Mouse (Mus musculus) hindbrain, embryonic 14.5 days (tissue): ENCODE data around the gene Ncl. TPM values are rescaled to one million over a fixed set of nuclear protein-coding genes. Genes with fewer than 3 reads are reported as not detected.

Experiments
- ATAC-seq: fragments of 200-750 bp; cut with Nextera tagmentation; 2 replicates; pipeline ENCODE4 v1.8.0; 2017; ENCODE audit warnings: moderate number of reproducible peaks, mild to moderate bottlenecking, moderate TSS enrichment, moderate library complexity; ENCODE audit not compliant: low FRiP score
- DNase-seq: peaks from one replicate; pipeline ENCODE4 v3.0.0-alpha.2; 2015; ENCODE audit warnings: low spot score
- H3K27ac ChIP-seq: fragments of 300-500 bp; sonication (generic); 2 replicates; pipeline ENCODE4 v1.5.1; 2014; ENCODE audit warnings: mild to moderate bottlenecking, moderate library complexity
- H3K27me3 ChIP-seq: fragments of 300-500 bp; sonication (generic); 2 replicates; pipeline ENCODE4 v1.6.1; 2014; ENCODE audit warnings: mild to moderate bottlenecking, low read length, mixed read lengths; ENCODE audit not compliant: control insufficient read depth, insufficient read depth
- H3K36me3 ChIP-seq: fragments of 300-500 bp; sonication (generic); replicated peaks from 2 replicates; pipeline ENCODE4 v1.6.1; 2014; ENCODE audit not compliant: control insufficient read depth, insufficient read depth
- H3K4me1 ChIP-seq: fragments of 300-500 bp; sonication (generic); replicated peaks from 2 replicates; pipeline ENCODE4 v1.6.1; 2014; ENCODE audit warnings: antibody characterized with exemption, low read length, mixed read lengths; ENCODE audit not compliant: control insufficient read depth, insufficient read depth
- H3K4me2 ChIP-seq: fragments of 300-500 bp; sonication (generic); replicated peaks from 2 replicates; pipeline ENCODE4 v1.6.1; 2014; ENCODE audit warnings: mild to moderate bottlenecking, moderate library complexity
- H3K4me3 ChIP-seq: fragments of 300-500 bp; sonication (generic); replicated peaks from 2 replicates; pipeline ENCODE4 v1.5.1; 2014; ENCODE audit warnings: mild to moderate bottlenecking, low read length
- H3K9ac ChIP-seq: fragments of 300-500 bp; sonication (generic); 2 replicates; pipeline ENCODE4 v1.6.1; 2014
- H3K9me3 ChIP-seq: fragments of 300-500 bp; sonication (generic); 2 replicates; pipeline ENCODE4 v1.6.1; 2016; ENCODE audit warnings: low read length; ENCODE audit not compliant: control insufficient read depth
- WGBS: fragments of 180-500 bp; shearing (Covaris S2); extraction: QIAGEN DNeasy Blood & Tissue Kit; methylation state at CpG from one replicate; pipeline ENCODE4 v1.1.7; 2014; 5-methylcytosine and 5-hydroxymethylcytosine counted together
- polyA plus RNA-seq: library from polyadenylated mRNA; unstranded; fragments of >200 nt; fragmentation: Nextera tagmentation; extraction: Ambion mirVana; gene quantifications from 2 replicates; pipeline ENCODE4 v1.2.1, GENCODE M21; 2014

Ncl gene
- polyA plus RNA-seq, 1 experiment from 2014 or later, result 144 TPM

DNA sequence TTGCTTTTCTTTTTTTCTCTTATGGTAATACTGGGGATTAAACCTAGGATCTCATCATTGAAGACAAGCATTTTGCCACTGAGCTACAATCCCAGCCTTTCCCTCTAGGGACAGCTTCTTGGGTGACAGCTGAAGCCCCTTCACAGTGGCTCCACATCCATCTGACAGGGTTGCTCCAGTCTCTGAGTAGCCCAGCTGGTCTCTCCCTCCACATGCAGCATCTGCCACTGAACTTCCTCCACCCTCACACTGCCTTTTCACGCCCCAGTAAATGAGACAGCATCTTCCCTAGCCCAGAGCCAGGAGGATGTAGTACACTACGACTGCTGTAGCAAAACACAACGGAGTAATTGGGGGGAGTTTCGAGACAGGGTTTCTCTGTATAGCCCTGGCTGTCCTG, 8.9 kb upstream of the Ncl start:
- ATAC-seq (no peak), DNase-seq (no peak)
- no peak overlapping the region for H3K27ac ChIP-seq
- H3K9ac ChIP-seq, result no peak overlapping the region
- no peaks in the 10 kb centered on the region for H3K27me3 ChIP-seq
- 0 out of 2 replicates have a peak, but pooled peaks cover 4% of the 10 kb centered on the region for H3K9me3 ChIP-seq
- H3K4me1 ChIP-seq, result no peaks in the 10 kb centered on the region
- 83% methylated on average over 4 of the region's 4 CpGs for WGBS
- H3K36me3 ChIP-seq, result no peaks in the 10 kb centered on the region
- H3K4me2 ChIP-seq, result no peak overlapping the region
- H3K4me3 ChIP-seq, result no peak overlapping the region

DNA sequence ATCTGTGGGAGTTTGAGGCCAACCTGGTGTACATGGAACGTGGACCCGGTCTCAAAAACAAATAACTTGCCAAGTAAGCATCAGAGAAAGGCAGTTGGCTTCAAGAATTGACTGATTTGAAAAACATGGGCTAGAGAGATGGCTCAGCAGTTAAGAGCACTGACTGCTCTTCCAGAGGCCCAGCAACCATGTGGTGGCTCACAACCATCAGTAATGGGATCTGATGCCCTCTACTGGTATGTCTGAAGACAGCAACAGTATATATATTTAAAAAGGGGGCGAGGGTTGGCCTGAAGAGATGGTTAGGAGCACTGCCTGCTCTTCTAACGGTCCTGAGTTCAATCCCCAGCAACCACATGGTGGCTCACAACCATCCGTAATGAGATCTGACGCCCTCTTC, 4.5 kb upstream of the Ncl start:
- WGBS, result 11% methylated on average over 6 of the region's 6 CpGs
- Histone ChIP-seq H3K4me2 (no peak overlapping the region), H3K4me3 (no peak overlapping the region), H3K4me1 (peaks cover 12% of the 10 kb centered on the region), H3K36me3 (no peaks in the 10 kb centered on the region), H3K27ac (no peak overlapping the region), H3K9ac (no peak overlapping the region), H3K9me3 (no peaks in the 10 kb centered on the region), H3K27me3 (no peaks in the 10 kb centered on the region)
- no peak for DNase-seq
- ATAC-seq, result no peak

DNA sequence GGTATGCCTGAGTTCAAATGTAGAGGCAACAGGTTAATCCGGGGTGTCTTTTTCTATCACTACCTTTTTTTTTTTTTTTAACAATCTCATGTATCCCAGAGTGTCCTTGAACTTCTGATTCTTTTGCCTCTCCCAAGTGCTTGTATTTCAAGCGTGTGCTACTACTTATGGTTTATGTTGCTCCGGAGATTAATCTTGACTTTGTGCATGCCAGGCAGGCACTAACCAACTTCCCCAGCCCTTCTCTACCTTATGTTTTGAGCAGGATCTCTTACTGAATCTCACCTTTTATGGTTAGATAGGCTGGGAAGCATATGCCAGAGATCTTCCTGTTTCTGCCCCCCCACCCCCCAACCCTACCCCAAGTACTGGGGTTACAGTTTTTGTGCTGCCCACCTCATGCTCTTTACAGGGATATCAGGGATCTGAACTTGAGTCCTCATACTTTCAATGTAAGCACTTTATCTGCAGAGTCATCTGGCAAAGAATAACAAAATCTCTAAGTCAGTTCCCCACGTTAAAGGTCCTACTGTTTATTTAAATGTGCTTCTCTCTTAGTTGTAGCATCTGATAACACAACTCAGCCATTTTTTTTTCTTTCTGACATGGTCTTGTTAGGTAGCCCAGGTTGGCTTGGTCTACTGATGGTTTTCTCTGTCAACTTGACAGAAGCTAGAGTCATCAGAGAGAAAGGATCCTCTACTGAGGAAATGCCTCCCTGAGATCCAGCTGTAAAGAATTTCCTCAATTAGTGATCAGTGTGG, 2.8 kb upstream of the Ncl start:
- no peak overlapping the region for H3K9ac ChIP-seq
- no peak for DNase-seq
- 94% methylated on average over 4 of the region's 4 CpGs for WGBS
- H3K4me1 ChIP-seq, result peaks cover 22% of the 10 kb centered on the region
- peaks cover 6% of the 10 kb centered on the region for H3K36me3 ChIP-seq
- H3K27me3 ChIP-seq, result no peaks in the 10 kb centered on the region
- no peak overlapping the region for H3K27ac ChIP-seq
- H3K4me3 ChIP-seq, result no peak overlapping the region
- no peak for ATAC-seq
- no peaks in the 10 kb centered on the region for H3K9me3 ChIP-seq
- no peak overlapping the region for H3K4me2 ChIP-seq

DNA sequence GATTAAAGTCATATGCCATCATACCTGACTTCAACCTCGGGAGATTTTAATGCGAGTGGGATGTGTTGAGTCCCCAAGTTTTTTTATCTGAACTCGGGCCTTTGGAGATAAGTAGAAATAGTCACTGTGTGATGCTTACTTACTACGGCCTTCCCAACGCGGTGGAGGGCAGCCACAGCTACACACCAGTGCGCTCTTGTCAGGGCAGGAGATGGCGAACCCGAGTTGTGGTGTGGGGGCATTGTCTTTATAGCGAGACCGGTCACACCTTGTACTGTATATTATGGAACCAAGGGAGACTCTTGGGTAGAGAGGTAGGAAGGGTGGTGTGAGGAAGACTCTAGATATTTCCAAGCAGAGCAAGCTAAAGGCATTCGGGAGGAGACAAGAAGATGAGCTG, 1.2 kb upstream of the Ncl start:
- H3K27me3 ChIP-seq, result no peaks in the 10 kb centered on the region
- H3K27ac ChIP-seq, result no peak overlapping the region
- H3K4me3 ChIP-seq, result peak overlapping the region; percentile 87
- no peak for ATAC-seq
- WGBS, result 16% methylated on average over 12 of the region's 12 CpGs
- H3K4me1 ChIP-seq, result peaks cover 22% of the 10 kb centered on the region
- peaks cover 22% of the 10 kb centered on the region for H3K36me3 ChIP-seq
- peak overlapping the region; percentile 89 for H3K9ac ChIP-seq
- no peaks in the 10 kb centered on the region for H3K9me3 ChIP-seq
- no peak for DNase-seq
- H3K4me2 ChIP-seq, result peak overlapping the region; percentile 80

DNA sequence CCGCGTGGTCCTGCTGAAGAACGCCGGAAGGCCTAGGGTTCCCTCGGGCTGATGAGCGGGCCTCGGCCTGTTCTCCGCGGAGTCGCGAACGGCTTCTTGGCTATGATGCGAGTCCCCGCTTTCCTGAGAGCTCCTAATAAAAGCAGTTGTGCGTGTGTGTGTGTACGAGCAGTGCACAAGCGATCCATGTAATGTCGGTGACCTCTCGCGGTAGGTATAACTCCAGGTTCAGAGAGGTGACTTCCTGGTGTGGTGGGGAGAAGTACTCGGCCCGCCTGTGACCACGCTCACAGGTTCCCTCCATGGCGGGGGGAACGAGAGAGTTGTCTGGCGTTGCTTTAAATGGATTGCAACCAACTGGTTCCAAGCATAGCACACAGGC, 589 bp upstream of the Ncl start:
- peak overlapping the region; percentile 39; the same call in 1 of the 2 replicates for H3K27ac ChIP-seq
- DNase-seq (no peak), ATAC-seq (no peak)
- WGBS, result under 1% methylated on average over 26 of the region's 26 CpGs
- peak overlapping the region; percentile 87 for H3K4me3 ChIP-seq
- peak overlapping the region; percentile 89 for H3K9ac ChIP-seq
- peaks cover 22% of the 10 kb centered on the region for H3K4me1 ChIP-seq
- no peaks in the 10 kb centered on the region for H3K27me3 ChIP-seq
- H3K9me3 ChIP-seq, result no peaks in the 10 kb centered on the region
- H3K36me3 ChIP-seq, result peaks cover 28% of the 10 kb centered on the region
- peak overlapping the region; percentile 80 for H3K4me2 ChIP-seq

DNA sequence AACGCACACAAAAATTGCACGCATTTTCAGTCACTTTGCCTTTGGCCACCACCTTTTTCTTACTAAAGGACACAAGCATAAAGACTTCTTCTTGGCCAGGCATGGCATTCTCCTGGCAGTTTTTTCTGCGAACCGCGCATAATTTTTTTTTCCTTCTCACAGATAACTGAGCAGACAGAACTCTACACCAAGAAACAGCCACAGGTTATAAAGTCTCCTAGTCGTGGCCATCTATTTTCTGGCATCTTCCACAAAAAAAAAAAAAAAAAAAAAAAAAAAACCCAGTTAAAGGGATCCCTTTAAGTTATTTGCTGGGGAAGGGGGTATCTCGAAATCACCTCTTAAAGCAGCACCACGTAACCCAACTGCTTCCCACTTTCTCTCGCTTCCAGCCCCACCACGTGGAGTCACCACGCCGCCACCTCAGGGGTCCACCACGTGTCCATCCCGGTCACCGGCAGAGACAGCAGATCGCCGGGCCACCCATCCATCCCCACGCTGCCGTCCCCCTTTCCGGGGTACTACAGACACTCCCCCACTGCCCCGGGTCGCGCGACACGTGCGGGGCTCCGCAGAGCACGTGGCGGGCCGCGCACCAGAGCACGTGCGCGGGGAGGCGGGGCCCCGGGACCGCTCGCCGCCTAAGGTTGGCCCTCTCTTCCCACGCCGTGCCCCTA, 833 bp downstream of the Ncl start:
- Histone ChIP-seq H3K4me1 (peaks cover 22% of the 10 kb centered on the region), H3K36me3 (peaks cover 42% of the 10 kb centered on the region), H3K27ac (peak overlapping the region; percentile 98), H3K27me3 (no peaks in the 10 kb centered on the region), H3K4me3 (peak overlapping the region; percentile 87), H3K4me2 (peak overlapping the region; percentile 81), H3K9me3 (no peaks in the 10 kb centered on the region), H3K9ac (peak overlapping the region; percentile 89)
- DNase-seq (no peak), ATAC-seq (peak; percentile 61)
- under 1% methylated on average over 41 of the region's 41 CpGs for WGBS

DNA sequence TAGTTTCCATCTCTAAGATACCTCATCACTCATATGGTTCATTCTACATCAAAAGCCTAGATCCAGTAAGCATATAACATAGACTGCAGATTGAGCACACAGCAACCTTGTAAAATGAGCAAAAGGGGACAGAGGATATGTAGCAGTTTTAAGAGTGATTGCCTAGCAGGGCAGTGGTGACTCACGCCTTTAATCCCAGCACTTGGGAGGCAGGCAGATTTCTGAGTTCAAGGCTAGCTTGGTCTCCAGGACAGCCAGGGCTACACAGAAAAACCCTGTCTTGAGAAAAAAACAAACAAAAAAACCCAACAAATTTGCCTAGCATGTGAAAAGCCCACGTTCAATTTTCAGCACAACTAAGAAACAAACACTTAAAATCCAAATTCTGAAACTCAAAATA, 5.0 kb downstream of the Ncl start:
- Histone ChIP-seq H3K27me3 (no peaks in the 10 kb centered on the region), H3K36me3 (peaks cover 83% of the 10 kb centered on the region), H3K4me1 (peaks cover 10% of the 10 kb centered on the region), H3K4me2 (no peak overlapping the region), H3K9ac (no peak overlapping the region), H3K4me3 (no peak overlapping the region), H3K27ac (no peak overlapping the region), H3K9me3 (no peaks in the 10 kb centered on the region)
- no peak for ATAC-seq
- 86% methylated on average over 2 of the region's 2 CpGs for WGBS
- DNase-seq, result no peak

DNA sequence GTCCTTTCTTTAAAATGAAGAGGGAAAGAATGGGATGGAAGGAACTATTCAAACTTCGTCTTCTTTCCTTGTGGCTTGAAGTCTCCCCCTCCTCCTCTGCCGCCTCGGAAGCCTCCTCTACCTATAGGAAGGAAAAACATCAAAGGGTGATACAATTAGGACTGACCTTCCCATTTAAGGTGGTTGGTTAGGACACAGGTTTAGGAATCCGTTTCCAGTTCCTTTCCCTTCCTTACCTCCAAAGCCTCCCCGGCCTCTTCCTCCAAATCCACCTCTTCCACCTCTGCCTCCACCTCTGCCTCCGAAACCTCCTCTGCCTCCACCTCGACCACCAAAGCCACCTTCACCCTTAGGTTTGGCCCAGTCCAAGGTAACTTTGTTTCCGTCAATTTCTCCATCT, 8.6 kb downstream of the Ncl start:
- 92% methylated on average over 8 of the region's 8 CpGs for WGBS
- Histone ChIP-seq H3K9me3 (no peaks in the 10 kb centered on the region), H3K4me2 (no peak overlapping the region), H3K27me3 (no peaks in the 10 kb centered on the region), H3K36me3 (peaks cover 91% of the 10 kb centered on the region), H3K4me1 (no peaks in the 10 kb centered on the region), H3K9ac (no peak overlapping the region), H3K4me3 (no peak overlapping the region), H3K27ac (no peak overlapping the region)
- ATAC-seq (no peak), DNase-seq (no peak)

DNA sequence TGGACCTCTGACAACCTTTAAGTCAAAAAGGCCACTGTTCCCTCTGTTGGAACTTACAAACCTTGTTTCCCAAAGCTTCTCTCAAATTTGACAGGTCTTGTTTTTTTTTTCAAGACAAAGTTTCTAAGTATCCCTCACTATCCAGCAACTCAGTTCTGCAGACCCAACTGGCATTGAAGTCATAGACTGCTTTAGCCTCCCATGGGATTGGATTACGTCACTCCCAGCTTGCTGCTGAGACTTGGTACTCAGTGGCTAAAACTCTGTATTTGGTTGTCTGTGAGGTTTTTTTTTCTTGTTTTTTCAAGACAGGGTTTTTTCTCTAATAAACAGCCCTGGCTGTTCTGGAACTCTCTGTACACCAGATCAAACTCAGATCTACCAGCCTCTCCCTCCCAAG, 9.5 kb downstream of the Ncl start:
- H3K36me3 ChIP-seq, result peaks cover 86% of the 10 kb centered on the region
- no peak overlapping the region for H3K9ac ChIP-seq
- WGBS, result 86% methylated on average over 1 of the region's 1 CpGs

More for the DNA sequence above, 9.5 kb downstream of the Ncl start:
- Histone ChIP-seq H3K4me2 (no peak overlapping the region), H3K27me3 (no peaks in the 10 kb centered on the region), H3K9me3 (no peaks in the 10 kb centered on the region), H3K27ac (no peak overlapping the region), H3K4me3 (no peak overlapping the region), H3K4me1 (no peaks in the 10 kb centered on the region)
- DNase-seq (no peak), ATAC-seq (no peak)
